Mouse (Mus musculus) cerebellum, adult 9-11 months (tissue): ENCODE data around the gene Zfp637.
"Not testable (repeated sequence)": the region's sequence is repeated elsewhere in the genome, so short reads cannot be mapped to it uniquely, and the experiment has no call there.

Experiments used
- DNase-seq: peaks from one replicate; pipeline ENCODE4 v3.0.0; 2022

Gene Zfp637

GRCm38 (mm10) chr6:117868187-117868586, 27.2 kb downstream of the Zfp637 start:
- DNase-seq: no peak

- DNase-seq: no peak
These were observed 30.1 kb downstream of the Zfp637 start for GRCm38 (mm10) chr6:117871034-117871433.

GRCm38 (mm10) chr6:117873450-117873849, 32.5 kb downstream of the Zfp637 start:
- DNase-seq: not testable (repeated sequence)

GRCm38 (mm10) chr6:117874621-117875281, 33.8 kb downstream of the Zfp637 start:
- DNase-seq: no peak

GRCm38 (mm10) chr6:117878700-117879407, 37.9 kb downstream of the Zfp637 start:
- DNase-seq: no peak

- DNase-seq: peak; percentile 99
These were observed 38.6 kb downstream of the Zfp637 start for GRCm38 (mm10) chr6:117879408-117880115.

- DNase-seq: no peak
These were observed 39.4 kb downstream of the Zfp637 start for GRCm38 (mm10) chr6:117880394-117880838.

- DNase-seq: peak; percentile 39
These were observed 40.2 kb downstream of the Zfp637 start for GRCm38 (mm10) chr6:117881229-117881628.

- no peak for DNase-seq
These were observed 41.0 kb downstream of the Zfp637 start for GRCm38 (mm10) chr6:117881997-117882396.

GRCm38 (mm10) chr6:117885943-117886342, 45.0 kb downstream of the Zfp637 start:
- no peak for DNase-seq

- no peak for DNase-seq
These were observed 47.1 kb downstream of the Zfp637 start for GRCm38 (mm10) chr6:117888032-117888431.

- DNase-seq: no peak
These were observed 47.7 kb downstream of the Zfp637 start for GRCm38 (mm10) chr6:117888642-117889096.

GRCm38 (mm10) chr6:117890257-117890656, 49.3 kb downstream of the Zfp637 start:
- no peak for DNase-seq

- no peak for DNase-seq
These were observed 50.6 kb downstream of the Zfp637 start for GRCm38 (mm10) chr6:117891369-117892160.

GRCm38 (mm10) chr6:117892386-117892785, 51.4 kb downstream of the Zfp637 start:
- DNase-seq: no peak

GRCm38 (mm10) chr6:117893435-117893834, 52.5 kb downstream of the Zfp637 start:
- DNase-seq: no peak
